Mouse (Mus musculus): ENCODE measurements around the gene Pde4a. TPM values are rescaled to one million over a fixed set of nuclear protein-coding genes. Genes with fewer than 3 reads are reported as not detected.

Gene Pde4a
- polyA plus RNA-seq, 1 experiment from 2014 or later, result 6.2 TPM

DNA sequence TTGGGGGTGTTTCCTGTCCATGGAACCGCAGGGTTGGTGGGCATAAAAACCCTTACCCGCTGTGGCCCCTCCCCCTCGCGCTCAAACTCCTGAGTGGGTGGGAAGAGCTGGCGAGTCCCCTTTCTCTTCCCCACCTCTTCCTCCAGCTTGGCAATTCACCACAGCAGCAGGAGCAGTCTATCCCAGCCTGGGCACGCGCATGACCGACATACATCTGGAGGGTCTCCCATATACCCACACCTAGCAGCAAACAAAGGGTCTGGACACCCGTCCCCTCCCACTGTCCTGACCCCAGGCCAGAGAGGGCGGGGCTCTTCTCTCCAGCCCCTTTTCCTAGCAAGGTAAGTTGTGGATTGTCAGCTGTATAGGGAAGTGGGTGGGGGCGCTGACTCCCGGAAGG is 12.2 kb upstream of the Pde4a start:
- DNase-seq (ENCODE audit: low spot score) (peak; percentile 26), ATAC-seq (ENCODE audit: low read depth) (peak; percentile 3; the same call in 1 of the 2 replicates)
- 5% methylated on average over 11 of the region's 12 CpGs for WGBS
- peaks cover 23% of the 10 kb centered on the region for H3K4me1 ChIP-seq (ENCODE audit: control insufficient read depth, insufficient read depth, low read length)
- no peaks in the 10 kb centered on the region for H3K27me3 ChIP-seq (replicated peaks; ENCODE audit: control insufficient read depth, insufficient read depth, low read length)
- H3K4me3 ChIP-seq (ENCODE audit: low read depth, low read length), result peak overlapping the region; percentile 38
- no peaks in the 10 kb centered on the region for H3K36me3 ChIP-seq (ENCODE audit: control insufficient read depth, insufficient read depth, low read length)
- peak overlapping the region; percentile 74 for H3K4me2 ChIP-seq (ENCODE audit: low read depth, low read length)
- no peaks in the 10 kb centered on the region for H3K9me3 ChIP-seq (ENCODE audit: control insufficient read depth, low read length)
- peak overlapping the region; percentile 59 for H3K9ac ChIP-seq (ENCODE audit: low read depth, low read length)
- peak overlapping the region; percentile 72; the same call in 1 of the 2 replicates for H3K27ac ChIP-seq (replicated peaks; ENCODE audit: low read depth, low read length)

- WGBS, result 1% methylated on average over 5 of the region's 5 CpGs
- H3K36me3 ChIP-seq (ENCODE audit: control insufficient read depth, insufficient read depth, low read length), result no peaks in the 10 kb centered on the region
- ATAC-seq (ENCODE audit: low read depth), result 0 out of 2 replicates have a peak, but pooled peaks have one; percentile 7
- H3K4me2 ChIP-seq (ENCODE audit: low read depth, low read length), result peak overlapping the region; percentile 74
- no peaks in the 10 kb centered on the region for H3K27me3 ChIP-seq (replicated peaks; ENCODE audit: control insufficient read depth, insufficient read depth, low read length)
- no peaks in the 10 kb centered on the region for H3K9me3 ChIP-seq (ENCODE audit: control insufficient read depth, low read length)
- peak overlapping the region; percentile 38 for H3K4me3 ChIP-seq (ENCODE audit: low read depth, low read length)
- peak overlapping the region; percentile 59 for H3K9ac ChIP-seq (ENCODE audit: low read depth, low read length)
- H3K27ac ChIP-seq (replicated peaks; ENCODE audit: low read depth, low read length), result peak overlapping the region; percentile 72
- DNase-seq (ENCODE audit: low spot score), result peak; percentile 75
- peaks cover 18% of the 10 kb centered on the region for H3K4me1 ChIP-seq (ENCODE audit: control insufficient read depth, insufficient read depth, low read length)
These were observed 11.7 kb upstream of the Pde4a start for GRCm38 (mm10) chr9:21153833-21154232.

DNA sequence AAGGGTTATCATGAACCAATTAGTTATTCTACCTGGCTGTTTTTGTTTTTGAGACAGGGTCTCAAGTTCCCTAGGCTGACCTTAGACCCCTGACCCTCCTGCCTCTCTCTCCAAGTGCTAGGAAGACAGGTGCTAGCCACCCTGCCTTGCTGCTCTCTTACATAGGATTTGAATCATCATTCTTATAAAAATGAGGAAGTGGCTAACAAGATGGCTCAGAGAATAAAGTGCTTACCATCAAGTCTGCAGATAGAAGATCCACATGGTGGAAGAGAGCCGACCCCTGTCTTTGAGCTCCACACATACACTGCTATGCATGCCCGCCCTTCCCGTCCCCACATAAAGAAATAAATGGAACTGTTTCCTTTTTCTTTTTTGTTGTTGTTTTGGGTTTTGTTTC is 10.7 kb upstream of the Pde4a start:
- no peak for ATAC-seq (ENCODE audit: low read depth)
- Histone ChIP-seq H3K36me3 (ENCODE audit: control insufficient read depth, insufficient read depth, low read length) (no peaks in the 10 kb centered on the region), H3K9ac (ENCODE audit: low read depth, low read length) (no peak overlapping the region; the same call in 1 of the 2 replicates), H3K9me3 (ENCODE audit: control insufficient read depth, low read length) (no peaks in the 10 kb centered on the region), H3K4me1 (ENCODE audit: control insufficient read depth, insufficient read depth, low read length) (peaks cover 14% of the 10 kb centered on the region), H3K27me3 (replicated peaks; ENCODE audit: control insufficient read depth, insufficient read depth, low read length) (no peaks in the 10 kb centered on the region), H3K4me3 (ENCODE audit: low read depth, low read length) (no peak overlapping the region), H3K4me2 (ENCODE audit: low read depth, low read length) (no peak overlapping the region), H3K27ac (replicated peaks; ENCODE audit: low read depth, low read length) (peak overlapping the region; percentile 72; the same call in 1 of the 2 replicates)
- 83% methylated on average over 3 of the region's 3 CpGs for WGBS
- no peak for DNase-seq (ENCODE audit: low spot score)

GRCm38 (mm10) chr9:21161209-21161909 is 4.2 kb upstream of the Pde4a start:
- Histone ChIP-seq H3K9me3 (ENCODE audit: control insufficient read depth, low read length) (no peaks in the 10 kb centered on the region), H3K36me3 (ENCODE audit: control insufficient read depth, insufficient read depth, low read length) (no peaks in the 10 kb centered on the region), H3K27ac (replicated peaks; ENCODE audit: low read depth, low read length) (no peak overlapping the region), H3K27me3 (replicated peaks; ENCODE audit: control insufficient read depth, insufficient read depth, low read length) (peaks cover 42% of the 10 kb centered on the region), H3K4me1 (ENCODE audit: control insufficient read depth, insufficient read depth, low read length) (peaks cover 15% of the 10 kb centered on the region; the same call in 1 of the 2 replicates), H3K9ac (ENCODE audit: low read depth, low read length) (peak overlapping the region; percentile 73), H3K4me2 (ENCODE audit: low read depth, low read length) (peak overlapping the region; percentile 78), H3K4me3 (ENCODE audit: low read depth, low read length) (peak overlapping the region; percentile 51)
- ATAC-seq (ENCODE audit: low read depth), result peak; percentile 78
- 2% methylated on average over 43 of the region's 52 CpGs for WGBS
- DNase-seq (ENCODE audit: low spot score), result peak; percentile 83

DNA sequence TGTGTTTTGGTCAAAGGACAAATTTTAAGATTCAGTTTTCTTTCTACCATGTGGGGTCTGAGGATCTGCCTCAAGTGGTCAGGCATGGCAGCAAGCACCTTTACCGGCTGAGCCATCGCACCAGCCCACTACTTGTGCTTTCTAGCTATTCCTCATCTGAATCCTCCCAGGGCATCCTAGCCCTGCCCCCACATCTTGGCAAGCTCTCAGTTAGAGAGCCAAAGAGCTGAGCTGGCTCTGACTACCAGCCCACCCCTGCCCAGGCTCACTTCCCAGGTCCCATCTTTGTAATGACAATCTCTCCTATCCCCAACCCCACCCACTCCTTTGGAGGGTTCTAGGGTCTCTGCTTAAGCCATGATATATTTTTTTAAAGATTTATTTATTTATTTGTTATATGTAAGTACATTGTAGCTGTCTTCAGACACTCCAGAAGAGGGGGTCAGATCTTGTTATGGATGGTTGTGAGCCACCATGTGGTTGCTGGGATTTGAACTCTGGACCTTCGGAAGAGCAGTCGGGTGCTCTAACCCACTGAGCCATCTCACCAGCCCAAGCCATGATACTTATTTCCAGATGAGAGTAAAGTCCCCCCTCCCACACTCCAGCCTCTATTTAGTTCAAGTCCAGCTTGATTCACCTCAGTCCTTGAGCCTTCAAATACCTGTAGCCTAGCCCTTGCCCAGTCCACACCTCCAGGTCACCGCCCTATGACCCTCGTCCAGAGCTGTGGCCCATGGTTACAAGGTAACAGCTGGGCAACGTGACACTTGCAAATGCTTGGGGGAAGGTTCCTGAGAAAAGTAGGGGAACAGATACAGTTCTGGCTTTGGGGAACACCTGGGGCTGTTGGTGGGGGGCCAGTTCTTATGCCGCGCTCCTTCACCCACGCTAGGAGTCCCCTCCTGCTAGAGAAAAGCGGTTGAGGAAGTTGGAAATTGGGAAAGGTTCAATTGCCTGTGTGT is 2.1 kb upstream of the Pde4a start:
- peaks cover 51% of the 10 kb centered on the region for H3K27me3 ChIP-seq (replicated peaks; ENCODE audit: control insufficient read depth, insufficient read depth, low read length)

GRCm38 (mm10) chr9:21164072-21164471 is 1.4 kb upstream of the Pde4a start:
- H3K9me3 ChIP-seq (ENCODE audit: control insufficient read depth, low read length), result no peaks in the 10 kb centered on the region
- peak overlapping the region; percentile 28 for H3K4me3 ChIP-seq (ENCODE audit: low read depth, low read length)
- DNase-seq (ENCODE audit: low spot score), result no peak
- H3K9ac ChIP-seq (ENCODE audit: low read depth, low read length), result peak overlapping the region; percentile 25; the same call in 1 of the 2 replicates
- peak overlapping the region; percentile 97 for H3K4me2 ChIP-seq (ENCODE audit: low read depth, low read length)
- no peak overlapping the region for H3K27ac ChIP-seq (replicated peaks; ENCODE audit: low read depth, low read length)
- under 1% methylated on average over 17 of the region's 26 CpGs for WGBS
- no peaks in the 10 kb centered on the region for H3K36me3 ChIP-seq (ENCODE audit: control insufficient read depth, insufficient read depth, low read length)
- peaks cover 31% of the 10 kb centered on the region for H3K4me1 ChIP-seq (ENCODE audit: control insufficient read depth, insufficient read depth, low read length)
- peaks cover 51% of the 10 kb centered on the region for H3K27me3 ChIP-seq (replicated peaks; ENCODE audit: control insufficient read depth, insufficient read depth, low read length)
- no peak for ATAC-seq (ENCODE audit: low read depth)

More for the DNA sequence above, 2.1 kb upstream of the Pde4a start:
- H3K4me1 ChIP-seq (ENCODE audit: control insufficient read depth, insufficient read depth, low read length), result peaks cover 24% of the 10 kb centered on the region
- H3K9ac ChIP-seq (ENCODE audit: low read depth, low read length), result no peak overlapping the region
- H3K36me3 ChIP-seq (ENCODE audit: control insufficient read depth, insufficient read depth, low read length), result no peaks in the 10 kb centered on the region
- 35% methylated on average over 11 of the region's 11 CpGs for WGBS
- no peak for DNase-seq (ENCODE audit: low spot score)
- no peaks in the 10 kb centered on the region for H3K9me3 ChIP-seq (ENCODE audit: control insufficient read depth, low read length)
- peak overlapping the region; percentile 28; the same call in 1 of the 2 replicates for H3K4me3 ChIP-seq (ENCODE audit: low read depth, low read length)
- peak overlapping the region; percentile 97; the same call in 1 of the 2 replicates for H3K4me2 ChIP-seq (ENCODE audit: low read depth, low read length)
- ATAC-seq (ENCODE audit: low read depth), result no peak
- no peak overlapping the region for H3K27ac ChIP-seq (replicated peaks; ENCODE audit: low read depth, low read length)

- 0% methylated on average over 15 of the region's 47 CpGs for WGBS
- Histone ChIP-seq H3K9ac (ENCODE audit: low read depth, low read length) (peak overlapping the region; percentile 59), H3K27ac (replicated peaks; ENCODE audit: low read depth, low read length) (no peak overlapping the region), H3K4me2 (ENCODE audit: low read depth, low read length) (peak overlapping the region; percentile 97), H3K36me3 (ENCODE audit: control insufficient read depth, insufficient read depth, low read length) (no peaks in the 10 kb centered on the region), H3K4me1 (ENCODE audit: control insufficient read depth, insufficient read depth, low read length) (peaks cover 32% of the 10 kb centered on the region), H3K9me3 (ENCODE audit: control insufficient read depth, low read length) (no peaks in the 10 kb centered on the region), H3K4me3 (ENCODE audit: low read depth, low read length) (peak overlapping the region; percentile 56), H3K27me3 (replicated peaks; ENCODE audit: control insufficient read depth, insufficient read depth, low read length) (peaks cover 51% of the 10 kb centered on the region)
- DNase-seq (ENCODE audit: low spot score) (no peak), ATAC-seq (ENCODE audit: low read depth) (no peak)
These were observed 488 bp downstream of the Pde4a start for GRCm38 (mm10) chr9:21165952-21166451.

DNA sequence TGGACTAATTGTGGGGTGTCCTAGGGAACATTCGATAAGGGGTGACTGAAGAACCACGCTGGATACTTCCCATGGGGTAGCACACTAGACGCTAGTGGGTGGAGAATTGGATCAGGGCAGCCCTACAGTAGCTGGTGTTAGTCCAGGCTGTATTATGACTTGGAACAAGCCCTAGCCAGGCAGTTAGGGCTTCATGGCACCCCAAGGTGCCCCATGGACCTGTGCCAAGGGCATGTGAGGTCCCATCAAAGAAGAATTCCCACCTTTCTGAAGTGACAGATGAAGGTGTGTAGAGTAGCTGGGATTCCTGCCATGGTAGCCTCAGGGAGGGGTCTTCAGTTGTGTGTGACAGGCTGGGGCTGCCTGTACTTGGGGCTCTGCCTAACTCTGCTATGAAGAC is 1.0 kb downstream of the Pde4a start:
- Histone ChIP-seq H3K36me3 (ENCODE audit: control insufficient read depth, insufficient read depth, low read length) (no peaks in the 10 kb centered on the region), H3K4me3 (ENCODE audit: low read depth, low read length) (peak overlapping the region; percentile 56), H3K4me1 (ENCODE audit: control insufficient read depth, insufficient read depth, low read length) (peaks cover 31% of the 10 kb centered on the region), H3K27ac (replicated peaks; ENCODE audit: low read depth, low read length) (no peak overlapping the region), H3K4me2 (ENCODE audit: low read depth, low read length) (peak overlapping the region; percentile 97), H3K9ac (ENCODE audit: low read depth, low read length) (peak overlapping the region; percentile 59), H3K27me3 (replicated peaks; ENCODE audit: control insufficient read depth, insufficient read depth, low read length) (peaks cover 51% of the 10 kb centered on the region), H3K9me3 (ENCODE audit: control insufficient read depth, low read length) (no peaks in the 10 kb centered on the region)
- no peak for DNase-seq (ENCODE audit: low spot score)
- 24% methylated on average over 3 of the region's 3 CpGs for WGBS
- no peak for ATAC-seq (ENCODE audit: low read depth)

Measured in embryonic facial prominence, embryonic 14.5 days (tissue).